Mouse (Mus musculus): ENCODE measurements around the gene Troap. TPM values are rescaled to one million over a fixed set of nuclear protein-coding genes. Genes with fewer than 3 reads are reported as not detected.
"Not testable (repeated sequence)": the region's sequence is repeated elsewhere in the genome, so short reads cannot be mapped to it uniquely, and the experiment has no call there.

Troap gene
- polyA plus RNA-seq, 1 experiment, result 49.0 TPM

DNA sequence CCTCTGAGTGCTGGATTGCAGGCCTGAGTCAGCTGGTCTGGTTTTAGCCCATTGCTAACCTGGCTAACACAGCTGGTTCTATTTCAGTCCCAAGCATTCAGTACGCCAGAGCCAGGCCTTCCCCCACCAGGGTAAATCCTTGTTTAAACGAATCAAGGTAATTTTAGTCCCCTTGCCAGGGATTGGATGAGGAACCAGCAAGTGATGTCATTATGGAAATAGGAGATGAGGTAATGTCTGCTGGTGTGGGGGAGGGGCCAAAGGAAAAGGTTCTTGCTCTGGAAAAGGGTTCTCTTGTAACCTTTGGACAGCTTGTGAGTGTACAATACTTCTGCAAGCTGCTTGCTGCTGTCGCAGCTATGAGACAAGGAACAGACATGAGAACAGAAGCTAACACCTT is 29.5 kb upstream of the Troap start:
- H3ac ChIP-seq (ENCODE audit: control insufficient read depth, insufficient read length, low read depth), result no peak overlapping the region
- TF ChIP-seq USF1 (IDR thresholded peaks at IDR 0.05; ENCODE audit: low read depth), result no peak
- TF ChIP-seq MYOD1 (IDR thresholded peaks at IDR 0.05; ENCODE audit: control insufficient read depth, insufficient read length, low read depth), result no peak
- TF ChIP-seq MYOG (IDR thresholded peaks at IDR 0.05; ENCODE audit: control insufficient read depth, extremely low read depth, insufficient read length), result no peak
- no peak for TF ChIP-seq CEBPB (IDR thresholded peaks at IDR 0.05; ENCODE audit: low read depth)
- TF ChIP-seq CTCF (IDR thresholded peaks at IDR 0.05; ENCODE audit: control insufficient read depth, insufficient read depth, insufficient read length), result no peak
- no peak for TF ChIP-seq FOSL1 (IDR thresholded peaks at IDR 0.05; ENCODE audit: insufficient read depth, low read length, poor library complexity, severe bottlenecking)
- no peak for TF ChIP-seq MAX (IDR thresholded peaks at IDR 0.05)

GRCm38 (mm10) chr15:99045734-99046133 is 28.6 kb upstream of the Troap start:
- not testable (repeated sequence) for H3K79me3 ChIP-seq (ENCODE audit: low read depth); H3K36me3 ChIP-seq (ENCODE audit: control insufficient read depth, insufficient read depth); H3K79me2 ChIP-seq (ENCODE audit: control insufficient read depth, insufficient read depth); H3K27me3 ChIP-seq (ENCODE audit: control insufficient read depth, insufficient read depth, insufficient read length); H3ac ChIP-seq (ENCODE audit: control insufficient read depth, insufficient read length, low read depth); H3K4me3 ChIP-seq (ENCODE audit: insufficient read depth, poor library complexity, severe bottlenecking)

More for the DNA sequence above, 29.5 kb upstream of the Troap start:
- Histone ChIP-seq H3K36me3 (ENCODE audit: control insufficient read depth, insufficient read depth) (no peaks in the 10 kb centered on the region), H3K79me2 (ENCODE audit: control insufficient read depth, insufficient read depth) (no peaks in the 10 kb centered on the region), H3K27me3 (ENCODE audit: control insufficient read depth, insufficient read depth, insufficient read length) (no peaks in the 10 kb centered on the region), H3K79me3 (ENCODE audit: low read depth) (no peaks in the 10 kb centered on the region), H3K4me3 (ENCODE audit: insufficient read depth, poor library complexity, severe bottlenecking) (no peak overlapping the region)

DNA sequence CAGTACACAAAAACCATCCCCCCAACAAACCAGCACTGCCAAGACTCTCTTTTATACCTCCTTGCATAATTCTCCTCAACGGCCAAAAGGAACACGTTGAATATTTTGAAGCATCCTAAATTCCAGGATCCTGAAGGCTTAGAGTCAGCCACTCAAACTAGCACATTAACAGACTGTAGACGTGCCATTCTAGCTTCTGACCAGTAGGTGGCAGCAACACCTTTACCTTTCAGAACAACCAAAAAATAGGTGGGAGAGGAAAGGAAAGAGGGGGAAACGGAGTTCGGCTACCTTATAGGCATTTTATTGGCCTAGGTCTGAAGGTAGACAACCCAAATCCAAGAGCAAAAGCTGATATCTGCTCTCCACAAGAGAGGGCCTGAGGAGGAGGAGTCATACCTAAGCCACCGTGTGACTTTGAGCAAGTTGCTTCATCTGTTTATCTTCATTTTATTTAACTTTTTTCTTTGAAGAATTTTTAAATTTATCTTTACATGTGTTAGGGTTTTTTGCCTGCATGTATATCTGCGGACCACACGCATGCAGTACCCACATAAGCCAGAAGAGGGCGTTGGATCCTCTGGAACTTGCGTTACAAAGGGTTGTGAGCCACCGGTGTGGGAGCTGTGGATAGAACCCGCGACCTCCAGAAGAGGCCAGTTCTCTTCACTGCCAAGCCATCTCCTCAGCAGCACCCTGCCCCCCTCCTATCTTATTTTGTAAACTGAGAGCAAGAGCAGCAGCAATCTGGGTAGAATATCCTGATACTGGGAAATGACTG is 24.7 kb upstream of the Troap start:
- no peaks in the 10 kb centered on the region for H3K27me3 ChIP-seq (ENCODE audit: control insufficient read depth, insufficient read depth, insufficient read length)
- H3K36me3 ChIP-seq (ENCODE audit: control insufficient read depth, insufficient read depth), result no peaks in the 10 kb centered on the region
- TF ChIP-seq CTCF (IDR thresholded peaks at IDR 0.05; ENCODE audit: control insufficient read depth, insufficient read depth, insufficient read length), result peak; percentile 51
- no peak for TF ChIP-seq MYOG (IDR thresholded peaks at IDR 0.05; ENCODE audit: control insufficient read depth, extremely low read depth, insufficient read length)
- no peak for TF ChIP-seq MAX (IDR thresholded peaks at IDR 0.05)
- no peak for TF ChIP-seq FOSL1 (IDR thresholded peaks at IDR 0.05; ENCODE audit: insufficient read depth, low read length, poor library complexity, severe bottlenecking)
- H3K79me2 ChIP-seq (ENCODE audit: control insufficient read depth, insufficient read depth), result no peaks in the 10 kb centered on the region
- H3ac ChIP-seq (ENCODE audit: control insufficient read depth, insufficient read length, low read depth), result no peak overlapping the region
- no peak overlapping the region for H3K4me3 ChIP-seq (ENCODE audit: insufficient read depth, poor library complexity, severe bottlenecking)
- no peaks in the 10 kb centered on the region for H3K79me3 ChIP-seq (ENCODE audit: low read depth)

DNA sequence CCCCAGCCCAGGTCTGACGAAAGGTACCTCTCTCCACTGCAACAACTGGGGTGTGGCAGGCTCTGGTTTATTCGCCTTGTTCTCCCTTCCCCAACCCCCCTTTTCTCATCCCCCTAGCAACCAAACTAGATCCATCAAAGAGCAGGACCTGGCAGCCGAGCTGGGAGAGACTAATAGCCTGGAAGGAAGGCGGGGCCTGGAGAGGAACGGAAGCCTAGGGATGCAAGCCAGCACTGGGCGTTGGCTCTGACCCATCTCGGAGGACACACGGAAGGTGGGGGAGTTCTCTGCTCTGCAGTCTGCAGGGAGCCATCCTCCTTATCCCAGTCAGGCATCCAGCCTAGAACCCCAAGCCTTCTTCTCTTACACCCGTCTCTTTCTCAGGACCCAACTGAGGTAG is 21.0 kb upstream of the Troap start:
- Histone ChIP-seq H3K79me2 (ENCODE audit: control insufficient read depth, insufficient read depth) (no peaks in the 10 kb centered on the region), H3K79me3 (ENCODE audit: low read depth) (no peaks in the 10 kb centered on the region), H3K27me3 (ENCODE audit: control insufficient read depth, insufficient read depth, insufficient read length) (peaks cover 16% of the 10 kb centered on the region), H3K36me3 (ENCODE audit: control insufficient read depth, insufficient read depth) (no peaks in the 10 kb centered on the region), H3ac (ENCODE audit: control insufficient read depth, insufficient read length, low read depth) (no peak overlapping the region), H3K4me3 (ENCODE audit: insufficient read depth, poor library complexity, severe bottlenecking) (no peak overlapping the region)
- TF ChIP-seq CTCF (IDR thresholded peaks at IDR 0.05; ENCODE audit: control insufficient read depth, insufficient read depth, insufficient read length) (no peak), FOSL1 (IDR thresholded peaks at IDR 0.05; ENCODE audit: insufficient read depth, low read length, poor library complexity, severe bottlenecking) (no peak), MYOD1 (IDR thresholded peaks at IDR 0.05; ENCODE audit: control insufficient read depth, insufficient read length, low read depth) (no peak), MAX (IDR thresholded peaks at IDR 0.05) (no peak), CEBPB (IDR thresholded peaks at IDR 0.05; ENCODE audit: low read depth) (no peak), USF1 (IDR thresholded peaks at IDR 0.05; ENCODE audit: low read depth) (no peak), MYOG (IDR thresholded peaks at IDR 0.05; ENCODE audit: control insufficient read depth, extremely low read depth, insufficient read length) (no peak)

GRCm38 (mm10) chr15:99055040-99055439 is 19.3 kb upstream of the Troap start, which contains the start of gene Prph:
Prph (plus strand) TSS chr15:99055174.
- no peak for TF ChIP-seq MAX (IDR thresholded peaks at IDR 0.05)
- no peak for TF ChIP-seq FOSL1 (IDR thresholded peaks at IDR 0.05; ENCODE audit: insufficient read depth, low read length, poor library complexity, severe bottlenecking)
- TF ChIP-seq MYOG (IDR thresholded peaks at IDR 0.05; ENCODE audit: control insufficient read depth, extremely low read depth, insufficient read length), result no peak
- TF ChIP-seq USF1 (IDR thresholded peaks at IDR 0.05; ENCODE audit: low read depth), result no peak
- TF ChIP-seq CEBPB (IDR thresholded peaks at IDR 0.05; ENCODE audit: low read depth), result no peak
- TF ChIP-seq MYOD1 (IDR thresholded peaks at IDR 0.05; ENCODE audit: control insufficient read depth, insufficient read length, low read depth), result no peak
- no peak for TF ChIP-seq CTCF (IDR thresholded peaks at IDR 0.05; ENCODE audit: control insufficient read depth, insufficient read depth, insufficient read length)
- peaks cover 28% of the 10 kb centered on the region for H3K27me3 ChIP-seq (ENCODE audit: control insufficient read depth, insufficient read depth, insufficient read length)
- H3K79me3 ChIP-seq (ENCODE audit: low read depth), result no peaks in the 10 kb centered on the region

GRCm38 (mm10) chr15:99055511-99055961 is 18.8 kb upstream of the Troap start:
- H3K27me3 ChIP-seq (ENCODE audit: control insufficient read depth, insufficient read depth, insufficient read length), result peaks cover 29% of the 10 kb centered on the region
- no peak for TF ChIP-seq CEBPB (IDR thresholded peaks at IDR 0.05; ENCODE audit: low read depth)
- no peak for TF ChIP-seq FOSL1 (IDR thresholded peaks at IDR 0.05; ENCODE audit: insufficient read depth, low read length, poor library complexity, severe bottlenecking)
- TF ChIP-seq USF1 (IDR thresholded peaks at IDR 0.05; ENCODE audit: low read depth), result no peak
- TF ChIP-seq MAX (IDR thresholded peaks at IDR 0.05), result no peak
- TF ChIP-seq CTCF (IDR thresholded peaks at IDR 0.05; ENCODE audit: control insufficient read depth, insufficient read depth, insufficient read length), result no peak
- no peak for TF ChIP-seq MYOG (IDR thresholded peaks at IDR 0.05; ENCODE audit: control insufficient read depth, extremely low read depth, insufficient read length)
- TF ChIP-seq MYOD1 (IDR thresholded peaks at IDR 0.05; ENCODE audit: control insufficient read depth, insufficient read length, low read depth), result no peak
- H3K79me2 ChIP-seq (ENCODE audit: control insufficient read depth, insufficient read depth), result no peaks in the 10 kb centered on the region
- H3K79me3 ChIP-seq (ENCODE audit: low read depth), result no peaks in the 10 kb centered on the region
- peak overlapping the region; percentile 45 for H3ac ChIP-seq (ENCODE audit: control insufficient read depth, insufficient read length, low read depth)
- H3K36me3 ChIP-seq (ENCODE audit: control insufficient read depth, insufficient read depth), result no peaks in the 10 kb centered on the region
- H3K4me3 ChIP-seq (ENCODE audit: insufficient read depth, poor library complexity, severe bottlenecking), result peak overlapping the region; percentile 8

More at GRCm38 (mm10) chr15:99055040-99055439, 19.3 kb upstream of the Troap start, which contains the start of gene Prph:
- H3K4me3 ChIP-seq (ENCODE audit: insufficient read depth, poor library complexity, severe bottlenecking), result peak within 1 kb of the TSS; percentile 8
- no peaks in the 10 kb centered on the region for H3K79me2 ChIP-seq (ENCODE audit: control insufficient read depth, insufficient read depth)
- H3ac ChIP-seq (ENCODE audit: control insufficient read depth, insufficient read length, low read depth), result peak within 1 kb of the TSS; percentile 45
- H3K36me3 ChIP-seq (ENCODE audit: control insufficient read depth, insufficient read depth), result no peaks in the 10 kb centered on the region

Data from C2C12 (cell line).